Mouse (Mus musculus) bone marrow macrophage, adult 2 months (primary cell): ENCODE measurements at regions not wholly inside any gene's neighbourhood (a gene's known extent, or its start where the extent isn't known, plus 50 kb on each side); places are given as distances from the start of the nearest gene placed in this dataset.

Experiments
- CTCF ChIP-seq: IDR thresholded peaks from 2 replicates; pipeline ENCODE4 v1.5.1; 2012; ENCODE audit warnings: low read depth, mild to moderate bottlenecking, low read length, moderate library complexity
- POLR2A ChIP-seq: IDR thresholded peaks from 2 replicates; pipeline ENCODE4 v1.6.1; 2012; ENCODE audit warnings: mild to moderate bottlenecking, low read depth, low read length, borderline replicate concordance

DNA sequence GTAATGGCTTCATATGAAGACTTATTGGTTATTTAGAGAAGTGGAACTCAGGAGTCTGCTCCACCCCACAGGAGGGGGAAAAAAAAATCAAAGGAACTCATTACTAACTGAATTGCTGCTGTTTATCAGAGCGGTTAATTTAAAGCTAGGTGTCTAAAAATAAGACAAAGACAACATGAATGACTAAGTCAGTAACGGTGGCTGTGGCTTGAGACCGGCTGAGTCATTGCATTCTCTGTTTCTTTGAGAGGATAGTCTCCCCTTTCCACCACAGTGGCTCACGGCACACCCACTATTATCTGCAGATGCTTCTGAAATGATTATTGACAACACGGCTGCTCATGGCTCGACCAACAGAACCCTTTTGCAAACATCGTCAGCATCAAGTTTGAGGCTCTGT is 147.2 kb downstream of the Pten start:
- TF ChIP-seq POLR2A (no peak), CTCF (no peak)
